Mouse (Mus musculus): ENCODE data around the gene Mtmr4. TPM values are rescaled to one million over a fixed set of nuclear protein-coding genes. Genes with fewer than 3 reads are reported as not detected.

Mtmr4 gene
- polyA plus RNA-seq, 1 experiment from 2014 or later: 19.3 TPM

Other genes starting within 250 kb of the Mtmr4 start
- 2.9 and 3.4 TPM in 2 replicates for gene Ppm1e, start 233.1 kb upstream of the Mtmr4 start, polyA plus RNA-seq (2016; fragmentation: Nextera tagmentation; extraction: Ambion mirVana)
- gene Rad51c, start 187.2 kb upstream of the Mtmr4 start, polyA plus RNA-seq (2016; fragmentation: Nextera tagmentation; extraction: Ambion mirVana): 5.0 and 5.9 TPM in 2 replicates
- not detected in 2 replicates for gene Tex14, start 187.1 kb upstream of the Mtmr4 start, polyA plus RNA-seq (2016; fragmentation: Nextera tagmentation; extraction: Ambion mirVana)
- gene Gm11492, start 25.5 kb upstream of the Mtmr4 start, polyA plus RNA-seq (2016; fragmentation: Nextera tagmentation; extraction: Ambion mirVana): not detected in 2 replicates
- 10.0 and 10.1 TPM in 2 replicates for gene Sept4, start 23.3 kb upstream of the Mtmr4 start, polyA plus RNA-seq (2016; fragmentation: Nextera tagmentation; extraction: Ambion mirVana)
- gene Hsf5, start 25.0 kb downstream of the Mtmr4 start, polyA plus RNA-seq (2016; fragmentation: Nextera tagmentation; extraction: Ambion mirVana): 0.02 and 0.05 TPM in 2 replicates
- 5.3 and 6.9 TPM in 2 replicates for gene Rnf43, start 70.6 kb downstream of the Mtmr4 start, polyA plus RNA-seq (2016; fragmentation: Nextera tagmentation; extraction: Ambion mirVana)
- 207 and 209 TPM in 2 replicates for gene Supt4a, start 145.4 kb downstream of the Mtmr4 start, polyA plus RNA-seq (2016; fragmentation: Nextera tagmentation; extraction: Ambion mirVana)
- 5.9 and 6.2 TPM in 2 replicates for gene Tspoap1, start 168.4 kb downstream of the Mtmr4 start, polyA plus RNA-seq (2016; fragmentation: Nextera tagmentation; extraction: Ambion mirVana)
- 209 and 217 TPM in 2 replicates for gene Mpo, start 201.4 kb downstream of the Mtmr4 start, polyA plus RNA-seq (2016; fragmentation: Nextera tagmentation; extraction: Ambion mirVana)
- not detected in 2 replicates for gene Lpo, start 236.1 kb downstream of the Mtmr4 start, polyA plus RNA-seq (2016; fragmentation: Nextera tagmentation; extraction: Ambion mirVana)